Mouse (Mus musculus) brain, embryonic 18.5 days (tissue): Measurements from ENCODE around the gene 5330417C22Rik.
A peak's percentile ranks its signal among the peaks of the same experiment; 100 is the strongest.

Experiments used
- DNase-seq: peaks from one replicate; pipeline ENCODE4 v3.0.0-alpha.2; 2012; ENCODE audit warnings: low read depth, low spot score

Gene 5330417C22Rik

DNA sequence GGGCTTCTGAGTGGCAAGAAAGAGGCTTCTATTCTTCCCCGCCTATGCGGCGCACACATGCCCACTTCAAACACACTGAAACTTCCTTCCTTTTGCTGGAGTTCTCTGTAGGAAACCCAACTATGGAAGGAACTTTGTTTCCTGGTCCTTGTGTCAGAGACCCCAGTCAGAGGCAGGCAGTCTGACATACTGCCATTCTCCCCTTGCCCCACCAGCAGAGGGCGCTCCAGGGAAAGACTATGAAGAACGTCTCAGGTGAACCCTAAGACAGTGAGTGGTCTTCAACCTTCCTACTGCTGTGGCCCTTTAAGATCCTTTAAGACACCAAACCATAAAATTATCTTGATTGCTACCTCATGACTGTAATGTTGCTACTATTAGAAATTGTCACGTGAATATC is 69.9 kb downstream of the 5330417C22Rik start:
- DNase-seq = no peak

DNA sequence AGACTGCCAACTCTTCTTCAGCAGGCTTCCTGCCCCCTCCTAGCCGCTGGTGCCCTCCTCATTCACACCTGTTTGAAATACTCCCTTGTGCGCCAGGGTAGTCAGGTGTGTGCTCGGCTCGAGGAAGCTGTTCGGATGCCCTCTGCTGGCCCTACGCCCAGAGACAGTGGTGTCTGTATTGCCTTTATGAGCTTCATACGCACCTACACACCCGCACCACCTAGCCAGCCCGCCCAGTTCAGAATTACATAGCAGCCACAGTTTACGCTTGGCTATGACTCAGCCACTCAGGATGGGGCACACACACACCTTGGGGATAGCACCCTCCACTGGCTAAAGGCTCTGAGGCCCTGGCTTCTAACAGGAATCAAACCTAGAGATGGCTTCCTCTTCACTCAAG is 77.5 kb downstream of the 5330417C22Rik start:
- no peak for DNase-seq

DNA sequence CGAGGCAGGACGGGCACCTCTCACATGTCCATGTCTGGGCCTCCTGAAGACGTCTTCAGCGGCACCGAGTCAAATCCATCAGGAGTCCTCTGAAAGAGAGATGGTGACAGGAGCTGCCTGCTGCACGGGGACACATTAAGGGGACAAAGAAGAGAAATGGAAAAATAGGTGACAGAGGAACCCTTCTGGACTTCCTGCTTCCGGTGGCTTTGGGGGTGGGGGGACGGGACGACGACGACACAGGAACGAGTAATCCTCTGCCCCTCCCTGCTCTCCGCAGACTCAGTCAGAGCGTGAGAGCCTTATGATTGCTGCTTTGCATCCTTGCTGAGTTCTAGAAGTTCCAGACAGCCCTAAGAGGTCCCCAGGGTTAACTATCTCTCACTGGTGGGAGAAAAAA is 78.0 kb downstream of the 5330417C22Rik start:
- DNase-seq = no peak

DNA sequence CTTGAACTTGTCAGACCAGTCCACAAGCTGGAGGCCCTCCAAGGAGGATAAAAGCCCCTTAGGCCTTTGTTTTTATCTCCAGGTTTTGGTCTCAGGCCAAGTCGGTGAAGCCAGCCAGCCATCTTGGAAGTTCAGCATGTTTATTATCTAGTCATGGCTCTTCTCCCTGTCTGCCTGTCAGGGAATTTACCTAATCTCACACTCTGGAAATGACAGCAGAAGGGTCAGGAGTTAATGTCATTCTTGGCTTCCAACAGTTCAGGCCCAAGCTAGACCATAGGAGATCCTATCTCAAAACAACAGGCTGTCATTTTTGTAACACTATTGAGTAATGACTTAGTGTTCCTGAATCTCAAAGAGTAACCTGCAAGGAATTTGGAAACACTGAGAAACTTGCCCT is 82.2 kb downstream of the 5330417C22Rik start:
- no peak for DNase-seq

DNA sequence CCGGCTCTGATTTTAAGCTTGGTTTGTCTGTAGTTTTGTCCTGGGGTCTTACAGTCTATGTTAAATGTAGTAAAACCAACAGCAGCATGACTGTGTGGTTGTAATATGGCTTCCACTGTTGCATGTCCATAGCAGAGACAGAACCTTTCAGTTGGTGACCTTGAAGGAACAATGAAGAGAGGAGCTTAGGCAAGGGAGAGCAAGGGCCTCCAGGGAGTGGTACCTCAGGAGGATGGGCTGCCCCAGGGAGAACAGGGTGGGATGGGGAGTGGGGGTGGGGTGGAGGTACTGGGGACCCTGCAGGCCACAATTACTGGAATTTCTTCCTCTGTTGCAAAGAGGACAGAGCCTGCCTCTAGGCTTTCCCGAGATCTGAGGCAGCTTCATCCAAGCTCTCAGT is 84.4 kb downstream of the 5330417C22Rik start:
- DNase-seq = no peak

DNA sequence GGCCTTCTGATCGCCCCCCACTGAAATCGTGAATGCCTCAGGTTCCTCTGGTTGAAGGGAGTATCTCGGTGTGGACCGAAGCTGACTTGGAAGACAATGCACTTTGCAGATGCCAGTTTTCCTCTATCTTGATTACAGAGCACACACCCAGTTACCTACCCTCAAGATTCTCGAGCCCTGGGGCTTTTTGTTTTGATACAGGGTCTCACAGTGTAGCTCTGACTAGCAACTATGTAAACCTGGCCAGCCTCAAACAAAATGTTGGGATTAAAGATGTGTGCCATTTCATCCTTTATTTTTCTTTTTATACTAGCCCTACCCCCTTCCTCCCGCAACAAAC is 91.0 kb downstream of the 5330417C22Rik start:
- no peak for DNase-seq

DNA sequence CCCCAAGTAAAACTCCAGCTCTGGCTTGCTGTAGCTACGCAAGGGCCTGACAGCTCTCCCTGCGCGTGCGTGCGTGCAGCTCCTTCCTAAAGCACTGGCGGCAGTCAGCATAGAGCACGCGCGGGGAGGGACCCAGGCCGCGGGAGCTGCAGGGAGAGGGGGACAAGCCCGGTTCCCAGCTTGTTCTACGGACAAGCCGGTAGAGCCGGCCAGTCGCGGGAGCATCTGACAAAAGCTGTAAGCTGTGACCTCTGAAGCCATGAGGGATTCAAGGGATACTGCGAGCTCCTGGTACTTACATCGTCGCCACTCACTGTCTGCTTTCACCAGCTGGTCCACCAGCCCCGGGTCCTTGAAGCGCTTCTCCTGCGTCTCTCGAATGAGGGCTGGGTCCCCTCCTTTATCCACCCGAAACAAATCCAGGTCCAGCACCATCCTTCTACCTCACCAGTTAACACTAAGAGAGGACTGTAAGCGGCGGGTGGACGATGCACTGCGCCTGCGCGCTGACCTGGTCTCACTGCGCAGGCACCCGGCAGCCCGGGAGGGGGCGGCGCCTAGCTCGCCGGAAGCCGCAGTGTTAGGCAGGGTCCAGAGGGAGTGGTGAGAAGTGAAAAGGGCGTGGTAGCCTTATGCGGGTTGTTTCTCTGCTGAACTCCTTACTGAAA is 91.5 kb downstream of the 5330417C22Rik start, which contains the start of gene Sars:
Gene Sars (minus strand): TSS at position 512 of the 668 bp plus-strand sequence.
- peak; percentile 79 for DNase-seq

DNA sequence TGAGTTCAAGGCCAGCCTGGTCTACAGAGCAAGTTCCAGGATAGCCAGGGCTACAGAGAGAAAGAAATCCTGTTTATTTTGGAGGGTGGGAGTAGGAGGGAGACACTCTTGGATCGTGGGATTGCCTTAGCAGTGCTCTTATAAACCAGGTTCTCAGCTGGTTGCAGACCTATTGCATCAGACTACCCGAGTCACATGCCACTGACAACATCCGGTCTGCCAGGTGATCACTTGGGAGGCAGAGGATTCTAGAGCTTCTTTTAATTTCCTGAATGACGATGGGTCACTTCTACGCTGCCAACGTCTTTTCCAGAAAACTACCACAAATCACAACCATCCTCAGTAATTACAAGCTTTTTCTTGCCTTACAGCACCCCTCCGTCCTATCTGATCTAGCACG is 92.3 kb downstream of the 5330417C22Rik start:
- no peak for DNase-seq

DNA sequence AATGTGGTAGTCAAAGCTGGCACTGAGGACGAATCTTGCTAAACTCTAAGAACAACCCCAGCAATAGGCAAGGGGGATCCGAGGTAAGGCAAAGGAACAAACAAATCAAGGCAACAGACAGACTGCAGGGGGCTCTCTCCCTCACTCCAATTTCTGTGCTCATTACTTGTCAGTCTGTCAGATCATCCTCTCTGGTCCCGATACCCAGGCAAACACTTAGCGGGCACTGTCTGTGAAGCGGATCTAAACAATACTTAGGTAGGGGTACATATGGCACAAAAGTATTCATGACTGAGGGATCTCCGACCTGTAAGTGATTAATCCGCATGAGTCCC is 100.0 kb downstream of the 5330417C22Rik start:
- DNase-seq = no peak

DNA sequence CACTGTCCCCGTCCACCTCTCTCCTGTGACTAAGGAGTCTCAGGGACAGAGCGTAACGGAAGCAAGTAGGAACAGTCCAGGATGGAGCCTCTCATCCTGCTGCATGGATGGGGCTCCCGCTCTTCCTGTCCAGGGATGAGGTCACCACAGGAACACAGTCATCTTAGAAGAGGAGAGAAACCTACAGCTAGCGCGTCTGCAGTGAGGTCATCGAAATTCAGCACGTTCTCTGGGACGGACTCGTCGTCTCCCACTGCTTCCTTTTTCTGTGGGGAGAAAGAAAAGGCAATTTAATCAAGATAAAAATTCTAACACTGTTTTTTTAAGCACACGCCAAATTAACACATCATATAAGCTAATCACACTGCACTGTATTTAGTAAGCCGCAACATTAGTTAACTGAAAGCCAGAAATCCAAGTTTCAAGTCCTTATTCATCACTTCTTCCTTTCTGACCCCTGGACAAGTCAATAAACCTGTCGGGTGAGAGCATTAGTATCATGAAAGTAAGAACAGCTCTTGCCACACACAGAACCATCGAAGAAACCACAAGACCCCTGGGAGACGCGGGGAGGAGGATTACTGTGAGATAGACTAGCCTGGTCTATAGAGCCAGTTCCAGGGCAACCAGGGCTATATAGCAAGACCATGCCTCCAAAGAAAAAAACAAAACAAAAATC is 100.5 kb downstream of the 5330417C22Rik start:
- DNase-seq = no peak

DNA sequence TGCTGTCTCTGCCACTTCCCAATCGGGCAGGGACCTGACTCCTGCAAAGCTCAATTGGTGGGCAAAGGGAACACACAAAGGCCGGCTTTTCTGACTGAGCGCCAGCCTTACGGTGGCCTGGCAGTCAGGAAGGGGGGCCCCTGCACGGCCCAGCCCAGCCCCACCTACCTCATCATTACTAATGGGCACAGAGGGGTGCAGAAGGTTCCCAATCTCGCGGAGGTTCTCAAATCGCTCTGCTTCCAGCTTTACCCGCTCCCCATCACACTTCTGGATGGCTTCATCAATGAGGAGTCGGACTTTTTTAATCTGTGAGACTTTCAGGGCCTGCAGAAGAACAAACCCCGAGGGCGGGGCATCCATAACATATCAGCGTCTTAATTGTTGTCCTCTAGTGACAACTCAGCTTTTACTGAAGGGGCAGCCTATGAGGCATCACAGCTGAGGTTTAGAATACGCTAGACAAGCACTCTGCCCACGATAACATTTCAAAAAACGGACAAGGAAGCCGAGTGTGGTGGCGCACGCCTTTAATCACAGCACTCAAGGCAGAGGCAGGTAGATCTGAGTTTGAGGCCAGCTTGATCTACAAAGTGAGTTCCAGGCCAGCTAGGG is 102.3 kb downstream of the 5330417C22Rik start:
- DNase-seq = no peak

DNA sequence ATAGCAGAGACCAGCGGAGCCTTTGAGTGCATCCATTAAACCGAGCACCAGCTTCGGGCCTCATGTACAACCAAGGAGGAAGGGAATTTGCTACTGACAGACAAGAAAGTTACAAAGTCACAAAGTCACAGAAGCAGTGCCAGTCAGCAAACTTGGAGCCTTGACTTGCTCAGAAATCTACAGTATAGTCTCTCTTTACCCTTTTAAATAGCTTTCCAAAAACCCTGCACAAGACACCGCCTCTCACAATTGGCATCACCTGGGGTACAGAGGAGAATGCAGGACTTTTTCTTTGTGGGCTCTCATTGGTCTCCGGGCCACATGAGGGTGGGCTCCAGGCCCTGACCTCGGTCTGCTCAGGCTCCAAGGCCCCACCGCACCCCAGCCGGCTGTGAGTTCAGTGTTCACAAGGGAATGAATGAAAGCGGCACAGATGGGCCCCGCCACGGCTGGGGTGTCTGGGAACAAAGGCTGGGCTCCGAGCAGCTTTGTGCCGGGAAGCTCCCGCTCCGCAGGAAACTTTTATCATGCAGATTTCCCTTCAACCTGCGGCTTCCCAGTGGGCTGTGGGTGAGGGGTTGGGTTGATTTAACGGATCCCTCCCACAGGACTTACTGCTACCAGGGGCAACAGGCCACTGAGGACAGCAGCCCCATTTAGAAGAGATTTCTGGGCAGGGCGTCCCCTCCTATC is 103.0 kb downstream of the 5330417C22Rik start:
- no peak for DNase-seq

DNA sequence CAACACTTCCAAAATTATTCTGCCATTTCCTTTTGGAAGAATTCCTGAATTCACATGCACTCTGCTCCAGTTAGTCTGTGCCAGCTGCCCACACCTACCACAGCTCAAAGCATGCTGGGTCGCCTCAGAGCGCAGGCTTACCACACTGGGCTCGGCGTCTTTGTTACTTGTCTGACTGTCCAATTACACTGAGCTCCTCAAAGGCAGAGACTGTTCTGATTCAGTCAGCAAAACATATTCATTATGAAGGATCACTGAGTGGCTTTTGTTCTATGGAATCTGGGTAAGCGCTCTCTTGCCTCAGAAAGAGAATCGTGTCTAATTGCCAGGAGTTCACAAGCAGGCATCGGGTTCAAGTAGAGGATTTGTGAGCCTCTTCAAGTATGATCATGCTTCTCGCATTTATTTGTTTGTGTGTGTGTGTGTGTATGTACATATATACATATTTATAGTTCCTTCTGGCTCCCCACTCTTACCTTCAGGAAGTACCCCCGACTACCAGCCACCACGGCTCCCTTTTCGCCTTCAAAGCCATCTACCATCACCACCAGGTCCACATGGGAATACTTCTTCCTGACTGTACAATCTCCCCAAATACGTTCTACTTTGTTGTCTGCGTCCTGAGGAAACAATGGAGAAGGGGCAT is 103.7 kb downstream of the 5330417C22Rik start:
- no peak for DNase-seq

DNA sequence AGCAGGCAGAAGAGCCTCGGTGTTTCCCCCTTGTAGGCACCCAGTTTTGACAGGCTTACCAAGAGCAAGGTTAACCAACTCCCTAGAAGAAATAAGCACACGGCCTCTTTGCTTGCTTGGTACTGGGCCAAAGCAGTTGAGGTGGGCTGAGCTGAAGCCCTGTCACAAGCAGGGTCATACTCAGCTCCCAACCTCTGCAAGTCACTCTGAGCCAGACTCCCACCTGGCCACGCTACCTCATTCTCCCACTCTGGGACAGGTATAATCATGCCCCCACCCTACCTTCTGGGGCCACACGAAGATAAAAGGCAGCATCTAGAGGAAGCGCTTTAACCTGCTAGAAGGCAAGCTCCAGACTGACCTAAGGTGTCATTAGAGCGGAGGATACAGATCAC is 110.7 kb downstream of the 5330417C22Rik start:
- DNase-seq = no peak

DNA sequence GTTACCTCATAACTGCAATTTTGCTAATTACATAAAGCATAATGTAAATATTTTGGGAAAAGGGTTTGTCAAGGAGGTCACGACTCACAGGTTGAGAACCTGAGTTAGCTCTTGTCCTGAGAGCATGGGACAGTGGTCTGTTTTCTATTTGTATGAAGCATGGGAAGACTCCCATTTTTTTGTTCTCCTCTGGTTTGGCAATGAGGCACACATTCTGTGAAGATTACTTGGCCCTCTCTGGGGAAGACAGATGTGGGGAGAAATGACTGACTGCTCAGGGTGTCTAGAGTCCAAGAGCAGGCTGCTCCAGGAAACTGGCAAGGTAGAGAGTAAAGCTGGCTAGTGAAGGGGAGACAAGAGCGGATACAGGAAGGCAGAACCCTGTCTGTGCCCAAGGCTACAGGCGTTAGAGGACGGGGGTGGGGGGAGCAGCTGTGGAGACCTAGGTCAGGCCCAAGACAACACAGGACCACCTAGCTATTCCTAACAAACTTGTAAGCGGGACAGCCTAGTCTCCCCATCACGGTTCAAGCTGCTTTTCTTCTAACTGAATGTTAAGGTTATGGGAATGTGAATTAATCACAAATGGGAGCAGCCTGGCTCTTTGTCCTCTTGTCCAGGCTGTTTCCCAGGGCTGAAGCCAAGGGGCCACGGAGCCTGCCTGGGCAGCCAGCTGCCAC is 111.3 kb downstream of the 5330417C22Rik start:
- DNase-seq = no peak

DNA sequence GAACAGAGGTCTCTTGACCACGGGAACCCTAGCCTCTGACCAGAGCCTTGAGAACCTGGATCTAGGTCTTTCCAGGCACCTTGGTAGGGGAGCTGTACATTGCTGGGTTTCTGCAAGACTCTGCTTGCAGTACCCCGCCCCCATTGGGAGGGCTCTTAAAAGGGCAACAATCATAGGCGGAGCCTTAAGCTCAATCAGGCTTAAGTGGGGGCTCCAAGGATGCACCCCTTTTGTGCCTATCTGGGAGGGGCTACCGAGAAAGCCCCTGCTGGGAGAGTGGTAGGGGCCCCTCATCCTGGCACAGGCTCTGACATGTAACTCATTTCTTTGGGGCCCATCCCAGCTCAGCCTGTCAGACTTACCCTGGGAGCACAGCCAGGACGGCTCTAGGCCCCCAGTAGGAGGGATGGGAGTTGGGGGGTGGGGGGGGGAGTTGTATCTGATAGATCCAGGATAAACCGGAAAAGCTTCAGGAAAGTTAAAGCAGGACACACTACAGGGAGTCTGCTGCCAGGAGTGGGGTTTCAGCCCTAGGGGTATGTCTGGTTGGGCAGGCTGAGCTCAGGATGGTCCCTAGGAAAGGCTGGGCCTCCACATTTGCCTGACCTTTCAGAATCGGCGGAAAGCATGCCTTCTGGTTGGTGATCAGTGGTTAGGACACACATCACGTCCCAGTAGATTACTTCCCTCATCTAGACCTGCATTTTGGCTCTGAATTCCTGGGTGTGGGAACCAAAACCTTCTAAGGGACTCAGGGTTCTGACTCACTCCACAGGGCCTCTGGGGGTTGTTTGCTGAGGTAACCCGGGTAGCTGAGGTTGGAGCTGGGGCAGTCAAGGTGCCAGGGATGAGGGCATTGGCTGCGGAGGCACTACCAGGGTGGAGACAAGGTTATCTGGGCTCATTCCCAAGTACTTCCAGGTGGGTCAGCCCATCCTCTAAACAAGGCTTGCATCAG is 112.2 kb downstream of the 5330417C22Rik start:
- no peak for DNase-seq

DNA sequence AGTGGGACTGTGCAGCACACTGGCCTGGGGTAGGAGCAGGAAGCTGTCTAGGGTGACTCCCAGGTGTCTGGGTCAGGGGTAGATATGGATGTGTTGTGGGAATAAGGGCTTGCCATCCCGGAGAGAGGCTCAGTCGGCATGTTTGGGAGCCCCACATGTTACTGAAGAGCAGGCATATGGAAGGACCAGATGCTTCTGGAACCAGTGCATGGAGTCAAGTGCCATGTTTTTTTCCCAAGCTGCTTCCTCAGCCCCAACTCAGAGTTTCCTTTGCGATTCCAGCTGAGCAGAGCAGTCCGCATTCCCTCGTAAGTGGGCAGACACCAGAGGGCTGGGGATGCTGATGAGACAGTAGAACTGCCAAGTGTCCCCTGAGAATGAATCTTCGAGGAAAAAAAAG is 113.3 kb downstream of the 5330417C22Rik start:
- no peak for DNase-seq

DNA sequence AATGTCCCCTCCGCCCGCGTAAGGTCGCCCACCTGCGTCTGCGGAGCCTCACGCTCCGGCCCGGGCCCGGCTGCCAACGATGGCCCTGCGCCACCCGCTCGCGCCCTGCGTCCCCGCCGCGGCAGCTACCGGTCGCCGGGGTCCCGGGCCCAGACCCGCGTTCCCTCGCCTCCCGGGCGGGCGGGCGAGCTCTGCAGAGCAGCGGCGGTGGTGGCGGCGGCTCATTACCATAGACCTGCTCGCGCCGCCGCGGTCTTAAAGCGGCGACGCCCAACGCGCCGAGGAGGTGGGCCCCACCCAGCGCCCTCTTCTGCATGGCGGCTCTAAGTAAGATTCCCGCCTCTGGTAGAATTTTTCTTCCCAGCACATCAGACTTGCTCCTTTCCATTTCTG is 120.5 kb downstream of the 5330417C22Rik start:
- DNase-seq = peak; percentile 77

DNA sequence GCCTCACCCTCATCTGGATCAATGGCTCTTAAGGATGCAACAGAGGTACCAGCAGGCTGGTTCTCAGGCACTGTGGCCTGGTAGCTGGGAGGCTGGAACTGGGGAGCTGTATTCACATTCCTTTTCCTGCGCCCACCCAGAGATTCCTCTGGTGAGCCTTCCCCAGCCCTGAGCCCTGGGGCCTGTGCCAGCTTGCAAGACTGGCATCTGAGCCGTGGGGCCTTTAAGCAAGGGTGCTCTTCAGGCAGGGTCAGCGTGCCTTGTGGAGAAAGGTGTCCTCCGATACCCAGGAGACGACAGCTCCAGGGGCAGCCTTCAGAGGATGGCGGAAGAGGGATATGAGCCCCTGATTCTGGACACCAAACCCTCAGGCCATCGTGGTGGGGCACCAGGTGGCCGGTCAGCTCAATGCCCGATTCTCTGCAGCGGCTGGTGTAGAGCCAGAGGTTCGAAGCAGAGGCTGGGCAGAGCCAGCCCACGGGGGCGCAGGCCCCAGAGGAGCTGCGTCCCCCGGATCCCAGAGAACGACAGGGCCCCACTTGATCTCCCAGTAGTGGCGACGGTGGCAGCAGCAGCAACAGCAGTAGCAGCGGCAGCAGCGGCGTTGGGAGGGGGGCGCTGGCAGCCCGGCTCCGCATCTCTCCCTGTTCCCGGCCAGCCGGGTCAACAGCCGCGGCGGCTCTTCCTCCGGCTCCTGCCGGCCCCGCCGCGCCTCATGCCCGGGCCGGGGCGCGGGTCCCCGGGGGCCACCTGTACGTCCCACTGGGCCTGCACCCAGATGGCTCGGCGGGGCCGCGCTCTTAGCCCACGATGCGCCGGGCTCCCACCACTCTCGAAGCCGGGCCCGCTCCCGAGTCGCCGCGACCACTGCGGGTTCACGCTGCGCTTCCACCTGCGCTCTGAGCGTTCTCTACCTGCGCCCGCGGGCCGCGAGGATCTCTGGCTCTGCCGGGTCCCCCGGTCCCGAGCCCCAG is 121.2 kb downstream of the 5330417C22Rik start, which contains the start of gene Celsr2:
Gene Celsr2 (minus strand): TSS at position 696 of the 974 bp plus-strand sequence.
- DNase-seq = no peak
